Mouse (Mus musculus) R1 (cell line): ENCODE measurements around the gene Lhx6.

ENCODE experiments used
- DNase-seq: peaks from one replicate; pipeline ENCODE4 v3.0.0-alpha.2; 2018; ENCODE audit warnings: low read depth, low spot score

Gene Lhx6

DNA sequence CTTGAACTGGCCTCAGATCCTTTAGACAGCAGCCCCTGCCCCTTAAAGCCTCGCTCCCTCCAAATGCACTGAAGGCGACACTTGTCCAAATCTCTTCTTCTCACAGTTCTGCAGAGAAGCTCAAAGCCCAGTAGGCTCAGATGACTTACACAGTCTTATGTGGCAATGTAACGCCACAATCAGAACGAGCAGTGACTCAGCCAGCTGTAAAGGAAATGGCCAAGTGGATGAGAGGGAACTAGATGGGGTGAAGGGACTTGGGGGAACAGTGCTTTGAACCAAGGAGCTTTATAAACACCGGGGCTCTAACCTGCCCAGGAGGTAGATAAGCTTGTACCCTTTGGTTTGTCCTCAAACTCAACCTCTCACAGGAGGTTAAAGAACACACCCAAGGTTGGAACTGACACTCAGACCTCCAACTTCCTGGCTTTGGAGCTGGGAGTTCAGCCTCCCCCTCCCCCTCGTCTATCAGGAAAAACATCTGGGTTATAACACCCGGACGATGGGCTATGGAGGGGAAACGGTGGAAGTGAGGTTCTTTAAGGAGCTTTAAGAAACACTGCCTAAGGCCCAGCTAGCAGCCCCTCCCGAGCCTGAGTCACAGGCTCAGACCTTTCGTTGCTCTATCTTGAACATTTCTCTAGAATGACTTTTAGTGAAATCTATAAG is 69.7 kb downstream of the Lhx6 start:
- DNase-seq: no peak

DNA sequence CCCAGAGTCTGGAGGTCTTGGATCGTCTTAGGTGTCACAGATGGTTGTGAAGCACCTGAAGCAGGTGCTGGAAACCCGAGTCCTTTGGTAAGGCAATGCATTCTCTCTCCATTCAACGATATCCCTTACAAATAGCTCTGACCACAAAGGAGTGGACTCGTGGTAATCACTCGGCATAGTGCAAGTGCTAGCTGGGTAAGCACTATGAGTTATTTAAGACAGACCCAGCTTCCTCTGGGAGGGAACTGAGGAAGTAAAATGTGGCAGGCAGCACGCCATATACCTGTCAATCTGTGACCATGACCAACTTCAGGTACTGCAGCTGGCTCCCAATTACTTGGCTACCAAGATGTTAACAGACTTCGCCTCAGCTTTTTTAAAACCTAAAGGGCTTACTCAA is 70.3 kb downstream of the Lhx6 start:
- DNase-seq: no peak

DNA sequence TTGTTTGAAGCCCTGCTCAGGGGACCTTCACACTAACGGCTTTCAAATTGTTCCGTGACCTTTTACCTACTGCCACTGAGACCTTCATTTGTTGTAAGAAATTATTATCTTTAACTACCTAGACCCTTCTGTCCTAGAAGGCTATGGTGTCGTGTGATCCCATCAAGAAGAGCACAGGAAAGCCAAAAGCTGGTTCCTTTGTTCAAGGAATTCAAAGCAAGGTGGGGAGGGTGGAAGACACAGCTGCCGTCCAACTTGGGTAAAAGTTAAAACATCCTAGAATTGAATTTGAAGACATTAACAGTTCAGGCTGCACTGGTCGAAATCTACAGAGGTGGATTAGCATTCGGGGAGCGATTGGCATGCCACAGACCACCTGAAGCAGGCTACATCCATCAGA is 71.2 kb downstream of the Lhx6 start:
- no peak for DNase-seq

DNA sequence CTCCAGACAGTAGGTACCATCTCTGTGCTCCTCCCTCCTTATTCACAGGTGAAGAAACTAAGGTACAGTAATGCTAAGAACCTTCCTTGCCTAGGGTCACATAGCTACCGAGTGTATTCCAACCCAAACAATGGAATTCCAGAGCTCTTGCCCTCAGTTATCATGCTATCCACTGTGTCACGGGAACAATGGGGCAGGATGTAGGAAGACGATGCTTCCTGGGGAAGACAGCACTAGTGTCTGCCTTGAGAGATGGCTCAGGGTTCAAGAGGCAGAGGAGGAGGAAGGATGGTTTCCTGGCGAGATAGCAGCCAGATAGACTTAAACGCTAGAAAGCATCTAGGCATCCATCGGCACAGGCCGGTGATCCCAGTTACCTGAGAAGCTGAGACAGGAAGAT is 72.3 kb downstream of the Lhx6 start:
- peak; percentile 47 for DNase-seq
